ENCODE assay signal across 8 mouse cellular contexts in the genomic region with DNA sequence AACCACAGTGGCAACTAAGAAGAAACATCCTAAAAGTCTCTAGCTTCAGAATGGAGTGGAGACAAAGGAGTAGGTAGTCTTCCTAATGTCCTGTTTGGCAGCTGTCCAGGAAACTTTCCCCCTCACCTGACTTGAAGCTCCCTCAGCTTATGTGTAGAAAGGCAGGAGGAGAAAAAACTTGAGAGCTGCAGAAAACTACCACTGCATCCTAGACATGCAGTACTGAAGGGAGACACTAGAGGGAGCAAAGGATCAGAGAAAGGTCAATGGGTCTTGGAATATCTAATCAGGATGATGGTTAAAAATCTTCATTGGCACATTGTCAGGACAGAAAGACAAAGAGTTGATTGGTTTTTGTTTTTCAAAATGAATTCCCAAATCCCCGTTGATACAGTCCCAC. TPM values are rescaled to one million over a fixed set of nuclear protein-coding genes. Genes with fewer than 3 reads are reported as not detected.
A peak's percentile ranks its signal among the peaks of the same experiment; 100 is the strongest.
DNase-seq lines count a peak whose midpoint lies in the region; ATAC-seq and TF ChIP-seq lines count a peak whose summit lies in the region.

No protein-coding gene starts in this region.

- H3K9ac ChIP-seq in forebrain, embryonic 13.5 days, result no peak overlapping the region
- H3K9ac ChIP-seq in liver, adult 2 months (ENCODE audit: low read depth, low read length), result no peak overlapping the region
- H3K9ac ChIP-seq in liver, embryonic 11.5 days (ENCODE audit: low read depth, low read length), result no peak overlapping the region
- no peak overlapping the region for H3K9ac ChIP-seq in limb, embryonic 14.5 days (ENCODE audit: low read depth, low read length, severe bottlenecking)

- TF ChIP-seq CTCF in liver, adult 2 months (IDR thresholded peaks at IDR 0.05; ENCODE audit: low read depth, low read length), result no peak

- H3K36me3 ChIP-seq in forebrain, embryonic 13.5 days (ENCODE audit: poor library complexity, severe bottlenecking), result 0 out of 2 replicates have a peak, but pooled peaks cover 5% of the 10 kb centered on the region
- peaks cover 14% of the 10 kb centered on the region for H3K36me3 ChIP-seq in forebrain, embryonic 10.5 days (replicated peaks)
- no peaks in the 10 kb centered on the region for H3K36me3 ChIP-seq in liver, adult 2 months (ENCODE audit: control insufficient read depth, insufficient read depth, low read length)
- no peaks in the 10 kb centered on the region for H3K36me3 ChIP-seq in liver, embryonic 11.5 days (ENCODE audit: control insufficient read depth, insufficient read depth, low read length)
- peaks cover 13% of the 10 kb centered on the region; the same call in 1 of the 2 replicates for H3K36me3 ChIP-seq in limb, embryonic 14.5 days (ENCODE audit: control insufficient read depth, insufficient read depth, low read length)
- H3K36me3 ChIP-seq in splenic B cell, adult 2 months (ENCODE audit: control insufficient read depth, insufficient read depth, low read length, poor library complexity, severe bottlenecking), result no peaks in the 10 kb centered on the region

- H3K27me3 ChIP-seq in forebrain, embryonic 13.5 days, result no peaks in the 10 kb centered on the region
- H3K27me3 ChIP-seq in forebrain, embryonic 10.5 days (ENCODE audit: poor library complexity, severe bottlenecking), result peaks cover 21% of the 10 kb centered on the region
- no peaks in the 10 kb centered on the region for H3K27me3 ChIP-seq in liver, adult 2 months (ENCODE audit: control insufficient read depth, insufficient read depth, low read length)
- H3K27me3 ChIP-seq in liver, embryonic 11.5 days (replicated peaks; ENCODE audit: control insufficient read depth, insufficient read depth, low read length), result no peaks in the 10 kb centered on the region
- no peaks in the 10 kb centered on the region for H3K27me3 ChIP-seq in limb, embryonic 14.5 days (ENCODE audit: control insufficient read depth, insufficient read depth, low read length)
- no peaks in the 10 kb centered on the region for H3K27me3 ChIP-seq in splenic B cell, adult 2 months (ENCODE audit: control insufficient read depth, insufficient read depth, low read length, poor library complexity, severe bottlenecking)

- TF ChIP-seq POLR2A in liver, adult 2 months (IDR thresholded peaks at IDR 0.05; ENCODE audit: extremely low read depth, insufficient read depth, low read length), result no peak
- TF ChIP-seq POLR2A in limb, embryonic 14.5 days (IDR thresholded peaks at IDR 0.05; ENCODE audit: borderline replicate concordance, extremely low read depth, insufficient read depth, insufficient read length), result no peak

- WGBS in forebrain, embryonic 13.5 days, result 22% methylated on average over 1 of the region's 1 CpGs
- WGBS in forebrain, embryonic 10.5 days, result 23% methylated on average over 1 of the region's 1 CpGs
- 7% methylated on average over 1 of the region's 1 CpGs for WGBS in liver, adult 2 months
- 10% methylated on average over 1 of the region's 1 CpGs for WGBS in liver, embryonic 11.5 days
- 16% methylated on average over 1 of the region's 1 CpGs for WGBS in limb, embryonic 14.5 days

- no peak for DNase-seq in forebrain, embryonic 10.5 days (ENCODE audit: extremely low spot score, low spot score)
- DNase-seq in liver, adult 2 months (ENCODE audit: extremely low read depth, low read depth, low spot score), result peak; percentile 9
- no peak for DNase-seq in liver, embryonic 11.5 days (ENCODE audit: low spot score)
- peak; percentile 18 for DNase-seq in T-cell, adult 2 months (ENCODE audit: low spot score)
- DNase-seq in embryo, embryonic 11 days, result peak; percentile 34
- DNase-seq in limb, embryonic 14.5 days (ENCODE audit: low spot score), result peak; percentile 14
- peak; percentile 56 for DNase-seq in splenic B cell, adult 2 months (ENCODE audit: low read depth, low spot score)

- no peaks in the 10 kb centered on the region for H3K79me2 ChIP-seq in liver, adult 2 months (ENCODE audit: control insufficient read depth, insufficient read depth, low read length)

- no peak overlapping the region for H3K4me3 ChIP-seq in forebrain, embryonic 13.5 days
- H3K4me3 ChIP-seq in forebrain, embryonic 10.5 days, result no peak overlapping the region
- H3K4me3 ChIP-seq in liver, adult 2 months (ENCODE audit: insufficient read depth, low read depth, low read length), result no peak overlapping the region
- H3K4me3 ChIP-seq in liver, embryonic 11.5 days (ENCODE audit: low read depth, low read length), result no peak overlapping the region
- no peak overlapping the region for H3K4me3 ChIP-seq in limb, embryonic 14.5 days (replicated peaks; ENCODE audit: low read length)

- ATAC-seq in forebrain, embryonic 13.5 days, result peak; percentile 21; the same call in 1 of the 2 replicates
- ATAC-seq in liver, embryonic 11.5 days (replicated peaks; ENCODE audit: low FRiP score), result no peak
- ATAC-seq in limb, embryonic 14.5 days (ENCODE audit: low FRiP score, low read depth), result no peak

- no peaks in the 10 kb centered on the region for H3K9me3 ChIP-seq in forebrain, embryonic 13.5 days (replicated peaks)
- H3K9me3 ChIP-seq in forebrain, embryonic 10.5 days, result no peaks in the 10 kb centered on the region
- no peaks in the 10 kb centered on the region for H3K9me3 ChIP-seq in liver, embryonic 11.5 days (ENCODE audit: control insufficient read depth, low read length)
- H3K9me3 ChIP-seq in limb, embryonic 14.5 days (ENCODE audit: control insufficient read depth, low read length), result no peaks in the 10 kb centered on the region

- no peaks in the 10 kb centered on the region for H3K4me1 ChIP-seq in forebrain, embryonic 13.5 days
- no peaks in the 10 kb centered on the region for H3K4me1 ChIP-seq in forebrain, embryonic 10.5 days
- H3K4me1 ChIP-seq in liver, adult 2 months (ENCODE audit: control insufficient read depth, insufficient read depth, low read length), result no peaks in the 10 kb centered on the region
- H3K4me1 ChIP-seq in liver, embryonic 11.5 days (replicated peaks; ENCODE audit: control insufficient read depth, insufficient read depth, low read length), result no peaks in the 10 kb centered on the region
- no peaks in the 10 kb centered on the region for H3K4me1 ChIP-seq in limb, embryonic 14.5 days (ENCODE audit: control insufficient read depth, insufficient read depth, low read length)

- H3K4me2 ChIP-seq in forebrain, embryonic 13.5 days, result no peak overlapping the region
- H3K4me2 ChIP-seq in liver, embryonic 11.5 days, result no peak overlapping the region
- no peak overlapping the region for H3K4me2 ChIP-seq in limb, embryonic 14.5 days (replicated peaks; ENCODE audit: low read depth, low read length, severe bottlenecking)

- no peak overlapping the region for H3K27ac ChIP-seq in forebrain, embryonic 13.5 days
- no peak overlapping the region for H3K27ac ChIP-seq in forebrain, embryonic 10.5 days
- no peak overlapping the region for H3K27ac ChIP-seq in liver, adult 2 months (replicated peaks; ENCODE audit: insufficient read depth, low read depth, low read length)
- H3K27ac ChIP-seq in liver, embryonic 11.5 days (ENCODE audit: low read depth, low read length), result no peak overlapping the region
- no peak overlapping the region for H3K27ac ChIP-seq in limb, embryonic 14.5 days (replicated peaks; ENCODE audit: low read depth, low read length)

RNA-seq across cellular contexts. Expression of a gene that starts 8.4 kb away (rescaled TPM):
- polyA plus RNA-seq in forebrain, embryonic 13.5 days (2015; fragmentation: Nextera tagmentation; extraction: Ambion mirVana), result 79.4 and 94.8 TPM in 2 replicates
- 49.3 and 52.8 TPM in 2 replicates for polyA plus RNA-seq in forebrain, embryonic 10.5 days (2016; fragmentation: Nextera tagmentation; extraction: Ambion mirVana)
- total RNA-seq in liver, adult 2 months (2014; rRNA removed), result 2.7 and 4.1 TPM in 2 replicates
- polyA plus RNA-seq in liver, adult 2 months (2012; rRNA removed), result 0.41 and 1.5 TPM in 2 replicates
- polyA plus RNA-seq in liver, embryonic 11.5 days (2014; fragmentation: Nextera tagmentation; extraction: Ambion mirVana), result 35.6 and 36.8 TPM in 2 replicates
- 24.1 and 29.1 TPM in 2 replicates for polyA plus RNA-seq in limb, embryonic 14.5 days (2012; rRNA removed)
- 51.6 and 54.7 TPM in 2 replicates for polyA plus RNA-seq in limb, embryonic 14.5 days (2014; fragmentation: Nextera tagmentation; extraction: Ambion mirVana)

RNA-seq across cellular contexts. Expression of a gene that starts 33.1 kb away (rescaled TPM):
- polyA plus RNA-seq in forebrain, embryonic 13.5 days (2015; fragmentation: Nextera tagmentation; extraction: Ambion mirVana), result 72.6 and 101 TPM in 2 replicates
- polyA plus RNA-seq in forebrain, embryonic 10.5 days (2016; fragmentation: Nextera tagmentation; extraction: Ambion mirVana), result 25.3 and 27.1 TPM in 2 replicates
- 0.09 and 0.34 TPM in 2 replicates for total RNA-seq in liver, adult 2 months (2014; rRNA removed)
- 0.16 and 0.17 TPM in 2 replicates for polyA plus RNA-seq in liver, adult 2 months (2012; rRNA removed)
- 6.5 and 8.9 TPM in 2 replicates for polyA plus RNA-seq in liver, embryonic 11.5 days (2014; fragmentation: Nextera tagmentation; extraction: Ambion mirVana)
- 49.3 and 50.5 TPM in 2 replicates for polyA plus RNA-seq in limb, embryonic 14.5 days (2012; rRNA removed)
- 33.1 and 43.0 TPM in 2 replicates for polyA plus RNA-seq in limb, embryonic 14.5 days (2014; fragmentation: Nextera tagmentation; extraction: Ambion mirVana)

Comparison
In these comparisons a context has a peak if more than half of its experiments do, and no peak if none do; other contexts are left out.
1. DNase-seq: peak in liver, adult 2 months (single experiment), T-cell, adult 2 months (single experiment), embryo, embryonic 11 days (single experiment), limb, embryonic 14.5 days (single experiment) and splenic B cell, adult 2 months (single experiment); none in forebrain, embryonic 10.5 days (single experiment) and liver, embryonic 11.5 days (single experiment).
2. RNA of a gene that starts 8.4 kb away (polyA plus RNA-seq): 79.4 to 94.8 TPM in forebrain, embryonic 13.5 days, 24.1 to 54.7 TPM in limb, embryonic 14.5 days, 49.3 to 52.8 TPM in forebrain, embryonic 10.5 days and 35.6 to 36.8 TPM in liver, embryonic 11.5 days; 0.41 to 1.5 TPM in liver, adult 2 months; every median in the first group is over 10 times any median in the second.